Mouse (Mus musculus): ENCODE results near the gene C130074G19Rik. TPM values are rescaled to one million over a fixed set of nuclear protein-coding genes. Genes with fewer than 3 reads are reported as not detected.

The C130074G19Rik gene
- total RNA-seq, 1 experiment from 2014 or later = not detected

DNA sequence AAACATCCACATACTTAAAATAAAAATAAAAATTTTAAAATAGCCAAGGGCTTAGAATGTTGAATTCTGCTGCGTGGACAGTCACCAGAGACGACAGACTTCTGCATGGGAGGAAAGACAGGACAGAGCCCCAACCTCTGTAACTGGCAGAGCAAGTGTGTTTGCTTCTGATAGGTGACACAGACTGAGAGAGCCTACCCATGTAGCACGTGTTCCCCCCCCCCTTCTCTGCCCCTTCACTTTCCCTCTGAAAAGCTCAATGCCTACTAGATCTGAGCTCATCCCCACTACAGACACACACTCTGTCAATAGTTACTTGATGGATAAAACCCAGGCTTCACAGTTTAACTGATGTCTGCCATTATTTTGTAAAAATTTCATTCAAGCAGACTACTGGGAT, 36.0 kb downstream of the C130074G19Rik start:
- no peak for ATAC-seq (ENCODE audit: extremely low read depth, insufficient number of reproducible peaks, low FRiP score, poor library complexity, severe bottlenecking)

DNA sequence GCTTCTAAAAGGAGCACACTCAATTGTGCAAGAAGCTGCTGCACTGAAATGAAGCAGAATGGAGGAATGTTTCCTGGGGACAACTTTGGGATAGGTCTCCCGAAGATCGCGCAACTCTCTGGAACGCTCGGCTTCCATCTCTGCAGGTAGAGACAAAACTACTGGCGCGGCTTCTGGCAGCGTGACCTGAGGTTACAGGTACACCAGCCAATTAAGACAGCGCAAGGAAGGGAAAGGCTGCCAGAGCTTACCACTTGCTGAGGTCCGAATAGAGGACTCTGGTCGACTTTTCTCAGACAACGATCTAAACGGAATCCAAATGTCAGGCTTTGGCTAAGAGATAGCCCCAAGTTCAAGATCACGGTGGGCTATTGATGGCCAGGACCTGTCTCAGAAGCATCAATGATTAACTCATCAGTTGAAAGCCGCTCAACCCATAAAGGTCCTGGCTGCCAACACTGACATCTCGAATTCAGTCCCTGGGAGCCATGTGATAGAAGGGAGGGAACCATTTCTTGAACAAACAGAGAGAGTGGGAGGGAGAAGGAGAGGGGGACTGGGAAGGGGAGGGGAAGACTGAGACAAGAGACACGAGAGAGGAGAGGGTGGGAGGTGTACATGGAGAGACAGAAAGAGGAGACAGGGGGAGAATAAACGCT, 36.8 kb downstream of the C130074G19Rik start, which contains the start of gene Marc2:
TSS of gene Marc2 (minus strand) at position 360 of the 659 bp plus-strand sequence.
- ATAC-seq (ENCODE audit: extremely low read depth, insufficient number of reproducible peaks, low FRiP score, poor library complexity, severe bottlenecking) = no peak

DNA sequence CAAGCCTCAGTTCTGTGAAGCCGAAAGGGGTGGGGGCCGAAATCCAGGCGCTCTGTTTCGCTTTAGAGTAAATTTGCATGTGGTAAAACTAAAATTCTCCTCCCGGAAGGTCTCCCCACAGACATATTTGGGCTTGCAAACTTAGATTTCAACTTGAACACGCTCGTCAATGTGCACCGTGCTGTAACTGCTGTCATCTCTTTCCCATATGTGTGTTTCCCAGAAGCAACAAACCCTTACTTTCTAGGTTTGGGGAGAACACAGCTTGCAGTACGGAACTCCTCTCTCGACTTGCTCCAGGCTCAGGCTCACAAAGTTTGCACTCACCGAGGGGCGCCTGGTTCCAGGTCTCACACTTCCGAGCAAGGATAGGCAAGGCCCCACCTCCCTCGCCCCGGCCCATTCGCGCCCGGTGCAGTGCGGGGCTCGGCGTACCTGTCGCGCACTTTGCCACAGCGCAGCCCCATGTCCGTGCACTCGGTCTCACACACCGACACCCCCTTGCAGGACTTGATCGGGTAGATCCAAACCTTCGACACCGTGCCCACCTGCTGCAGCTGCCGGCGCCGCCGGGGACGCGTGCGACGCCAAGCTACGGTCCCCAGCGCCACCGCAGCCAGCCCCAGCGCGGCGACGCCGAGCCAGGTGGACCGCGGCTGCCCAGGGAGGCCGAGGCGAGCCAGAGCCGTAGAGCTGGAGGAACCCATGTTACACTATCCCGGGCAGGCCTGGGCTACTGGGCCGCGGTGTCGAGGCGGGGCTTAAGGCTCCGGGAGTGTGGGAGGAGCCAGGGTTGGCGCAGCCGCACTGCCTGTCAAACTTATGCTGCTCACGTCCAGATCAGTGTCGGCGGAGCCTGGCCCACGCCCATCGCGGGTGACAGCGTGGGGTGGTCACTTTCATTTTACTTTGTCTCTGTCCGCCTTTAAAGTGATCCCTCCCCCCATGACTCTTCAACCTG, 37.6 kb downstream of the C130074G19Rik start:
- peak; percentile 90 for ATAC-seq (ENCODE audit: extremely low read depth, insufficient number of reproducible peaks, low FRiP score, poor library complexity, severe bottlenecking)

DNA sequence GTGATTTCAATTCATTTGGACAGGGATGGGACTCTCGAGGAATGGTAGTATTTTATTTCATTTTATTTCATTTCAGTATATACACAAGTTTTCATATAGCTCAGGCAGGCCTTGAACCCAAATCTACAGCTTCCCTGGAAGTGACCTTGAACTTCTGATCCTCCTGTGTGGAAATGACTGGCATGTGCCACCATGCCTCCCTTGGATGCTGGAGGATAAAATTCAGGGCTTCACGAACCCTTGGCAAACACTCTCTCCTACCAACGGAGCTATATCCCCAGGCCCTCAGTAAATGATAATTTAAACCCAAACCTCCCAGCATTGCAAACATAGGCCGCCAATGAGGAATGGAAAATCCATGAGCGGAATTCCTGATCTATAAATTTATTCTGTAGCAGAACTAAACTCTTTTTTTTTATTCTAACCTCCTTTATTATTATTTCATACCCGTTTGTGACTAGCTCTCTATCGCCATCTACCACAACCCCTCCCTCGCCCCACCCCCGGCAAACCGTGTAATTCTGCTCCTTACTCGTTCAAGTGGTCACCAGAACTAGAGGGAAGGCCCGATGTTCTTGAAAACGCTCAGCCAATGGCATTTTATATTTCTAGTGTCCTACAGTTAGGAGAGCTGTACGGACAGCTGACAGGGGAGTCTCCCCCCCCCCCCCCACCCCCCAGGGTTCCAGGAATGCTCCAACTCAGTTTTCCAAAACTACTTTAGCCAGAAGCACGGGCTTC, 38.5 kb downstream of the C130074G19Rik start:
- no peak for ATAC-seq (ENCODE audit: extremely low read depth, insufficient number of reproducible peaks, low FRiP score, poor library complexity, severe bottlenecking)

DNA sequence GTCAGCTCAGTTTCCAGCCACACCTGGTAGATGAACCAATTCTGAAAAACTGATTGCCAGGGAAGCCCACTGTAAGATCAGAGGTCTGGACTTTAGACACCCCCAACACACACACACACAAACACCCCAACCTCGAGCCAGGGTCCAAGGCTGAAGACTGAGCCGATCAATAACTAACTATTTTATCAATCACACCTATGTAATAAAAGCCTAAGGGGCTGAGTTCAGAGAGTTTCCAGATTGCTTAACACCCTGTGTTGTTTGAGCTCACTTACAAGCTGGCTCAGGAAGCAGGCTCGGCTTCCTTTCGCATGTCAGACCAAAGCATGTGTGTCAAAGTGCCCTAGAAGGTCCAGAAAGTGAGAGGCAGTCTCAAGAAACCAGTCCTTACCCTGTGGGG, 45.4 kb downstream of the C130074G19Rik start:
- no peak for ATAC-seq (ENCODE audit: extremely low read depth, insufficient number of reproducible peaks, low FRiP score, poor library complexity, severe bottlenecking)

DNA sequence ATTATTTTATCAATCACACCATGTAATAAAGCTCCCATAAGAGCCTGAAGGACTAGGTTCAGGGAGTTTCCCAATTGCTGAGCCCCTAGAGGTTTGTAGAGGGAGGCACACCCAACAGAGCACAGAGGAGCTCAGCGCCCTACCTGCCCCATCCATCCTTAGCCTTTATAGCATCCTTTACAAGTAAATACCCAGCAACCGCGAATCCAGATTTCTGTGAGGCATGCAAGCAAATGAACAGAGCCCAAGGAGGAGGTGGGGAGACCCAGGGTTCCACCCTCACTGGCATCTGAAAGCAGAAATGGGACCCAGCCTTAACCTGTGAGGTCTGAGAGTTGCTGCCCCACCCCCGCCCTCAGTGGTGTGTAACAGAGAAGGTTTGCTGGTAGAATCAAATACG, 46.7 kb downstream of the C130074G19Rik start:
- no peak for ATAC-seq (ENCODE audit: extremely low read depth, insufficient number of reproducible peaks, low FRiP score, poor library complexity, severe bottlenecking)

DNA sequence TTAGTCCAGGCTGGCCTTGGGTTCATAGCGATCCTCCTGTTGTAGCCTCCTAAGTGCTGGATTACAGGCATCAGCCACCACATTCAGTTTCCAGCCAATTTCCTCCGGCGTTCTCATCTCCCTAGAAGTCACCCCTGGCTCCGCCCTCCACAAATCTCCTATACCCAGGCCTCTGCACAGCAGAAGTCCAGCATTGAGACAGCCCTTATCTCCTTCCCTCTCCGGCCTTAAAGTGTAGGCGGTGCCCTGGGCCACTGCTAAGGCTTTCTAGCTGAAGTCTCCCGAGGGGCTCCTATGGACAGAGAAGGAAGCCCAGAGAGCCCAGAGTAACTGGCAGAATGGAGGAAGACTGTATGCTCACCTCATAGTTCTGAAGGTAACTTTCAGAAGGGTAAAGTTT, 49.5 kb downstream of the C130074G19Rik start:
- no peak for ATAC-seq (ENCODE audit: extremely low read depth, insufficient number of reproducible peaks, low FRiP score, poor library complexity, severe bottlenecking)

DNA sequence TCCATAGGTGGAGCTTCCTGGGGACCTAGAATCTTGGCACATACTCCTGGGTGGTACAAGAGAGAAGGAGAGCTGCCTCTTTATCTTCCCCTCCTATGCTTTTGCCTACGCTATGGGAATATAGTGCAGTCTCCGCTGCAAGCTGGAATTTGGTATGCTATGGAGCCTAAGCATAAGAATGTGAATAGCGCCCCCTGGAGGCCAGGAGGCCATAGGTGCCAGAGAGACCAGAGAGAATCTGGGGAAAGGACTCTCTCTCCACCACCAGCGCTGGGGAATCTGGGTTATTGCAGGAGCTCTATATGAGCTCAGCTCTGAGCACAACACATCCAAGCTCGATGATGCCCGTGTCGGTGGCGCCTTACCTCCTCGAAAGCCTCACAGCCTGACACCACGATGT, 50.8 kb downstream of the C130074G19Rik start:
- ATAC-seq (ENCODE audit: extremely low read depth, insufficient number of reproducible peaks, low FRiP score, poor library complexity, severe bottlenecking) = no peak

DNA sequence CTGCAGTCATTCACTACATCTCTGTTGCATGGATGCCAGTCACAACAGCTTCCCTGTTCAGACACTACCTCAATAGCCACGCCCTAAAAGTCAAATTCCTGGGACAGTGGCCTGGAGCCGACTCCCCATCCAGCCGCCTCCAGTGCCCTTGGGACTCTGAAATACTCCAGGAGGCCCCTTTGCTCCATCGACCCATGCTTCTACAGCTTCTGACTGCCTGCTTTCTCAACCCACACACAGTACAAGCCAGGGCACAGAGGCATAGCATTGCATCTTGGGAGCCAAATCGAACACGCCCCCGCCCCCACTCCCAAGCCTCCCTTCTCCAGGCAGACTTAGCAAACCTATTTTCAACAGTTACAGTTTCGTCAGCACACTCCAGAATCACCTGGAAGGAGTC, 53.1 kb downstream of the C130074G19Rik start:
- ATAC-seq (ENCODE audit: extremely low read depth, insufficient number of reproducible peaks, low FRiP score, poor library complexity, severe bottlenecking) = no peak

DNA sequence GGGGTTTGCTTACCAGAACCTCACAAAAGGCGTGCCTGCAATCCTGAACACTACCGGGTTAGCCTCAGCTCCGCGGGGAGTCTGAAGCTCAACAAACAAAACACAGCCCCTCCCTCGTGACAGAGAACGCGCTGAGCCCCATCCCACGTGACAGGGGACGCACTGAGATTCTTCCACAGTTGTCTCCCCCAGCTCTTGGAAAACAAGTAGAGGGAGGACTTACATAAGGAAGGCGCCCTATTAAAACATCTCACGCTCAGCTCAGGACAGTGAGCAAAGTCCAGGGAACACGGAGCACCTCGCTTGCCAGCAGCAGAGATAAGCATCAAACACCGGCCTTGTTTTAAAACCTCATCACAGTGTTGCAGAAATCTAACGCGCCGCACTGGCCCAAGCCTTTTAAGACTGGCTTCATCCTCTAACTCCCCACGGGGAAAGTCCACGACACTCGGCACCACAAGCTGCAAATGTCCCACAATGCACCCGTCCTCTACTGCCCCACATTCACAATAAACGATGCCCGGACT, 55.8 kb downstream of the C130074G19Rik start:
- no peak for ATAC-seq (ENCODE audit: extremely low read depth, insufficient number of reproducible peaks, low FRiP score, poor library complexity, severe bottlenecking)

DNA sequence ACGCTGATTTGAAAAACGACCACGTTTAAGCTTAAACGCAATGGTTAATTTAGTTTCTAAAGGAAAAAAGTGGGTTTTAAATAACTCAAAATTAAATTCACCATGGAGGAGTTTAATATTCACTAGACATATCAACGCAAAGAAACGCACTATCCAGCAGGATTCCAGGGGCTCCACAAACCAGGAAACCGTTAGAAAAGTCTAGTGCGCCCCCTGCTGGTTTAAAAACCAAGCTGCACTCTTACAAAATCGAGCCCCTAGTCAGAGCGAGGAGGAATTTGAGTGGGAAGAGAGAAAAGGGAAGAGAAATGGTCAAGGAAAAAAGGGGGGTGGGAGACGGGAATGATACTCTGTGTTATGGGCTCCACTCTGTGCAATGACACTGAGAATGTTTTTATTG, 57.9 kb downstream of the C130074G19Rik start:
- no peak for ATAC-seq (ENCODE audit: extremely low read depth, insufficient number of reproducible peaks, low FRiP score, poor library complexity, severe bottlenecking)

DNA sequence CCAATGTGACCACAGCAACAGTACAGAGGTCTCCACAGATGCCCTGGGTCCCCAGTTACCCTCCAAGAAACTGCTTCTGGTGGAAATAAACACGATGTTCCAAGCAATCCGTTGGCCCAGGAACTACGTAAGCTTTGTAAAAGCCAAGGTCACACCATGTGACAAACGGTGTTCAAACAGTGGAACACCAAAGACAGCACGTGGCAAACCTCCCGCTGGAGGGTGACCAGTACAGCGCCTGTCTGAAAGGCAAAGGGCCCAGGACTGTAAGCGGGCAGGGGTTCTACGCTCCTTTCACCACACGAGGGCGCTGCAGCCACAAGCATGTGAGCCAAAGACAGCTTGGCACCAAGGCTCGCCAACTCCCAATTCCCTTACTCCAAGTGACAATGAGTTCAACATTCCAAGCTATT, 58.6 kb downstream of the C130074G19Rik start:
- ATAC-seq (ENCODE audit: extremely low read depth, insufficient number of reproducible peaks, low FRiP score, poor library complexity, severe bottlenecking) = peak; percentile 89

DNA sequence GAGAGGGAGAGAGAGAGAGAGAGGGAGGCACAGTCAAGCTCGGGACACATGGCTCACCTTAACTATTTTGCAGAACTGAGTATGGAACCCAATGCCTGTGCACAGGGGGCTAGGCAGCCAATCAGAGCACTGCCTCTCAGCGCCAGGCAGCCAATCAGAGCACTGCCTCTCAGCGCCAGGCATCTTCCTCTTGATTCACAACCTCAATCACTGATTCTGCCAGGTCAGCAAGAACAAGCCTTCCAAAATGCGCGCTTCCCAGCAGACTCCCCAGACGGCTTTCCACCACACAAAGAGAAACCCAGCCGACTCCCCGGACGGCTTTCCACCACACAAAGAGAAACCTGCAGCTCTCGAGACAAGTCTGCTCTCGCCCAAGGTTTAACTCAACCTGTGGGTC, 60.3 kb downstream of the C130074G19Rik start:
- ATAC-seq (ENCODE audit: extremely low read depth, insufficient number of reproducible peaks, low FRiP score, poor library complexity, severe bottlenecking) = no peak

Other genes with a start within 250 kb of the C130074G19Rik start
- gene Hlx, start 150.6 kb downstream of the C130074G19Rik start, total RNA-seq (2017) = 33.6 and 34.1 TPM in 2 replicates
- gene Marc1, start 71.9 kb downstream of the C130074G19Rik start, total RNA-seq (2017) = not detected in 2 replicates
- 39.2 and 53.7 TPM in 2 replicates for gene Marc2, start 36.8 kb downstream of the C130074G19Rik start, total RNA-seq (2017)
- gene Mark1, start 116.4 kb upstream of the C130074G19Rik start, total RNA-seq (2017) = not detected in 2 replicates